Mouse (Mus musculus) gastrocnemius, postnatal 10 days (tissue): ENCODE measurements around the gene Gabrd. TPM values are rescaled to one million over a fixed set of nuclear protein-coding genes. Genes with fewer than 3 reads are reported as not detected.

Experiments used
- DNase-seq: peaks from one replicate; pipeline ENCODE4 v3.0.0; 2021; ENCODE audit warnings: mixed read lengths
- total RNA-seq, 2 experiments: library from RNA; stranded (reverse); gene quantifications; 2 replicates each; pipeline ENCODE4 v1.2.3; 2021

Gene Gabrd
- total RNA-seq, 2 experiments from 2014 or later, result 0.81 to 0.96 TPM

DNA sequence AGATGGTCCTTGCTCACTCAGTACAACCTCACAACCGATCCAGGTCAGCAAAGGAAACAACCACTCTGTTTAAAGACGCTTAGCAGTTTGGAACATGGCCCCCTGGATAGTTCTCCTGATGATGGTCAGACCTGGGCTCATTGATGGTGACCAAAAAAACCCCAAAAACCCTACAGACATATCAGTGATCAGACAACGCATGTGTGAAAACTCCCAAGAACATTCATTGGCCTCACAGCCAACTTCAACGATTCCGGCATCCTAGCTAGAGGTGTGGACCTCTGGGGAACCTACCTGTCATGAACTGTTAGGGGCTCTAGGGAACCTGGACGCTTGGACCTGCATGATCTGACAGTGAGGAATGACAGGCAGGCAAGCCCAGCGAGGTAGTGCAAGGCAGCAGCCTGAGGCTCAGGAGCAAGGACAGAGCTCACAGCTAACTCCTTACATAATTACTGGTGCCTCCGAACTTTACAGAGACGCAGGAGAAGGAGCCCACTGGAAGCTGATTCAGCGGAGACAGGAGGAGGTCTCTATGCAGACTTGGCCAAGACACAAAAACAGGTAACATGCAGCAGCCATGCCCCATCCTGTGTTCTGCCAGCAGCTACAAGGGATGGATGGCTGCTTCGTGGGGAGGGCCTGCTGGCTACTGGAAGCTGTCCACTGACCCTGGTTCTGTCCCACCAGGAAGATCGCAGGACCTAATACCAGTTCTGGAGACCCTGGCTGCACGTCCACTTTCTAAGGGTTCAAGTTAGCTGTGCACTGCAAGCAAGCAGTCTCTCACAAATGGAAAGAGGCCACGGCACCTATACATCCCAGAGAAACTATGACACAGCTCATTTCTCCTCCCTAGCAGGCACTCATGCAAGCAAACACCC, 54.3 kb downstream of the Gabrd start:
- no peak for DNase-seq

DNA sequence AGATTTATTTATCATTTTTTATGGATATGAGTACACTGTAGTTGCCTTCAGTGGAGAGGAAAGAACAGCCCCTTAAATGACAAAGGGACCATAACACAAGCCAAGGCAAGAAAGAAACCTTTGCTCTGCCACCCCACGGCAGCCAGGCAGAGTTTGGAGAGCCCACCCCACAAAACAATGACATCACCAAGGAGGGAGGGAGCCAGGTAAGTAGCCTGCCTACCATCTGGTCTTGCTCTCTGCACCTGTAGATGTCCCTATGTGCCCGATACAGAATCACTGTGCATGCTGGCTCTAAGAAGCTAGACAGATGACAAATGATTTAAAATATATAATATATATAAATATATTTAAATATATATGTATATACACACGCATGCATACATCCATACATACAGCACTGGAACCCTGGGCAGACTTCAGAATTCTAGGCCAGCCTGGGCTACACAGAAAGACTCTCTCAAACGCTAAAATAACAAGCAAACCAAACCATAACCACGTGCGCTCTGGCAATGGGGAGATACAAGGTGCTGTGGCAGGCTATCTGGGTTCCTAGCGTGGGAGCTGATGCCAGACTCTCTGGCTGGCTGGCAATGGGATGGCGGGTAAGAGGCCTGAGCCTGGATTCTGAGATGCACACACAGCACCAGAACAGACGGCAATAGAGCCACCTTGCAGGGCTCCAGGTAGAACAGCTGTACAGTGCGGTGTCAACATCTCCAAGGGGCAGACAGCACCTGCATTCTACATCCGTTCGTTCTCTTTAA, 61.4 kb downstream of the Gabrd start:
- no peak for DNase-seq

Other genes with a start within 250 kb of the Gabrd start
- gene Ski, start 175.5 kb downstream of the Gabrd start, total RNA-seq, result 10 to 100 TPM; 68.1 to 79.6 TPM
- gene Faap20, start 148.3 kb downstream of the Gabrd start, total RNA-seq, result 10 to 100 TPM; 18.9 to 26.4 TPM
- 1 to 10 TPM; 2.6 to 3.0 TPM for gene Prkcz, start 36.8 kb downstream of the Gabrd start, total RNA-seq
- 1 to 10 TPM; 1.2 TPM for gene Cfap74, start 11.1 kb upstream of the Gabrd start, total RNA-seq
- 100 to 1,000 TPM; 122 to 216 TPM for gene Tmem52, start 71.0 kb upstream of the Gabrd start, total RNA-seq
- gene Gnb1, start 93.2 kb upstream of the Gabrd start, total RNA-seq, result 100 to 1,000 TPM; 156 to 177 TPM
- 10 to 100 TPM; 20.8 to 25.2 TPM for gene Nadk, start 164.3 kb upstream of the Gabrd start, total RNA-seq
- 1 to 10 TPM; 6.5 to 8.6 TPM for gene Slc35e2, start 203.3 kb upstream of the Gabrd start, total RNA-seq
- gene Cdk11b, start 226.7 kb upstream of the Gabrd start, total RNA-seq, result 10 to 100 TPM; 24.4 to 33.1 TPM
- not detected for gene Gm10563, start 247.3 kb upstream of the Gabrd start, total RNA-seq